34 mouse cellular contexts compared by ENCODE assay signal in the genomic region with DNA sequence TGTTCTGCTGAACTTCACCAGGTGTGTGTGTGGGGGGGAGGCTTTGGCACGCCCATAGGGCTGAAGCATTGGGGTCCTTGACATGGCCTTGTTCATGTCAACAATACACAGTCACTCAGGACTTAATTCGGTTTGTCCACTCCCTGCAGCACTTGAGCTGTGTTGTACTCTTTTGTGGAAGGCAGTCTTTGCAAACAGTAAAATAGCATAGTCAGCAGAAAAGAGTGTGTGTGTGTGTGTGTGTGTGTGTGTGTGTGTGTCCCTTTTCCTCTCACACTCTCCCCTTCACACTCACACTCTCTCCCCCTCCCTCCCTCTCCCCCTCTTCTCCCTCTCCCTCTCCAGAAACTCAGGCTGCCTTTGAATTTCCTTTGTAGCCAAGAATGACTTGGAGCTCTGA. TPM values are rescaled to one million over a fixed set of nuclear protein-coding genes. Genes with fewer than 3 reads are reported as not detected.
DNase-seq lines count a peak whose midpoint lies in the region; ATAC-seq and TF ChIP-seq lines count a peak whose summit lies in the region.
"Had no signal": no experiment of that assay in that cellular context is flagged by ENCODE, and none has a peak within 500 bp of the region (broad histone marks: within the 10 kb centered on the region; RNA-seq: fewer than 3 reads in every experiment).

No protein-coding gene starts in this region.

- H3K9me3 ChIP-seq in forebrain, embryonic 12.5 days = no peaks in the 10 kb centered on the region
- H3K9me3 ChIP-seq in forebrain, embryonic 16.5 days (ENCODE audit: control insufficient read depth, low read length) = no peaks in the 10 kb centered on the region
- H3K9me3 ChIP-seq in CH12.LX (replicated peaks; ENCODE audit: low read length) = no peaks in the 10 kb centered on the region
- H3K9me3 ChIP-seq in ES-E14 (ENCODE audit: control insufficient read depth, insufficient read depth, low read depth, low read length) = no peaks in the 10 kb centered on the region
- H3K9me3 ChIP-seq: embryonic facial prominence, embryonic 10.5 days; embryonic facial prominence, embryonic 13.5 days; G1E; heart, embryonic 10.5 days; heart, embryonic 13.5 days had no signal

- in situ Hi-C loops in CH12.LX (cut with MboI; ENCODE audit: low pct_ligation_motif_present, low pct_unique_long_range_greater_than_20kb, low sequenced_read_pairs) (no loop called here), ES-E14 (cut with MboI; ENCODE audit: low sequenced_read_pairs in 2 of 2, unreplicated experiment in 2 of 2) (loop anchor here in 1 of 2 experiments (25.0 kb wide), 1 partner anchor 306 kb away; no protein-coding TSS in a partner anchor)

- no peak for TF ChIP-seq RAD21 in CH12.LX (IDR thresholded peaks at IDR 0.05; ENCODE audit: low read depth, low read length)

- dilution Hi-C loops in CH12.LX (cut with MboI; ENCODE audit: extremely low pct_ligation_motif_present, extremely low pct_unique_long_range_greater_than_20kb, low sequenced_read_pairs) = no loop called here

- no peak for TF ChIP-seq EP300 in CH12.LX (IDR thresholded peaks at IDR 0.05; ENCODE audit: low read length)

- no peaks in the 10 kb centered on the region for H3K36me3 ChIP-seq in forebrain, embryonic 12.5 days (replicated peaks)
- H3K36me3 ChIP-seq in forebrain, embryonic 16.5 days (ENCODE audit: control insufficient read depth, insufficient read depth) = no peaks in the 10 kb centered on the region
- no peaks in the 10 kb centered on the region for H3K36me3 ChIP-seq in CH12.LX (replicated peaks in 1 of 2; ENCODE audit: control insufficient read depth in 1 of 2, insufficient read depth in 1 of 2, low read length in 1 of 2)
- no peaks in the 10 kb centered on the region for H3K36me3 ChIP-seq in ES-E14 (ENCODE audit: control insufficient read depth, insufficient read depth, low read length, poor library complexity, severe bottlenecking)
- H3K36me3 ChIP-seq: embryonic facial prominence, embryonic 10.5 days; embryonic facial prominence, embryonic 13.5 days; G1E; heart, embryonic 10.5 days; heart, embryonic 13.5 days had no signal

- H3K4me1 ChIP-seq in forebrain, embryonic 12.5 days = peaks cover 36% of the 10 kb centered on the region
- peaks cover 8% of the 10 kb centered on the region for H3K4me1 ChIP-seq in forebrain, embryonic 16.5 days (replicated peaks; ENCODE audit: control insufficient read depth, insufficient read depth, low read length)
- H3K4me1 ChIP-seq in CH12.LX (ENCODE audit: control insufficient read depth in 1 of 2, insufficient read depth in 2 of 2) (peaks cover 0 to 13% of the 10 kb centered on the region in 2 experiments; a peak in 2 of 4 replicates), ES-E14 (ENCODE audit: control insufficient read depth in 2 of 2, insufficient read depth in 2 of 2, low read length in 2 of 2, poor library complexity in 1 of 2) (no peaks in the 10 kb centered on the region)

- H3K4me3 ChIP-seq in forebrain, embryonic 12.5 days (replicated peaks) = no peak overlapping the region
- no peak overlapping the region for H3K4me3 ChIP-seq in forebrain, embryonic 16.5 days (replicated peaks; ENCODE audit: low read length)
- H3K4me3 ChIP-seq in CH12.LX (replicated peaks in 1 of 3; ENCODE audit: low read depth in 2 of 3, low read length in 2 of 3, poor library complexity in 1 of 3) = no peak overlapping the region
- H3K4me3 ChIP-seq in ES-E14 (ENCODE audit: insufficient read depth in 1 of 2, low read depth in 1 of 2, low read length in 2 of 2, poor library complexity in 1 of 2, severe bottlenecking in 1 of 2) = no peak overlapping the region
- H3K4me3 ChIP-seq: embryonic facial prominence, embryonic 10.5 days; embryonic facial prominence, embryonic 13.5 days; heart, adult 2 months; heart, embryonic 10.5 days; heart, embryonic 13.5 days had no signal

- ATAC-seq in forebrain, embryonic 12.5 days (ENCODE audit: low FRiP score) = no peak
- no peak for ATAC-seq in forebrain, embryonic 16.5 days
- no peak for ATAC-seq in erythroblast, adult 5-6 weeks (replicated peaks; ENCODE audit: low FRiP score, poor library complexity, severe bottlenecking)
- ATAC-seq: CD4-positive, CD25-positive, alpha-beta regulatory T cell, adult 4 months; forebrain, embryonic 14.5 days; hindbrain, postnatal 0 days; inflammation-experienced regulatory T-cells, adult 6 months; intestine, embryonic 16.5 days had no signal

- no peak overlapping the region for H3K9ac ChIP-seq in forebrain, embryonic 12.5 days
- no peak overlapping the region for H3K9ac ChIP-seq in forebrain, embryonic 16.5 days (replicated peaks; ENCODE audit: low read depth, low read length)
- H3K9ac ChIP-seq in CH12.LX (ENCODE audit: insufficient read depth, low read depth) (no peak overlapping the region), ES-E14 (ENCODE audit: insufficient read depth, low read depth, low read length, poor library complexity, severe bottlenecking) (no peak overlapping the region)
- H3K9ac ChIP-seq: embryonic facial prominence, embryonic 13.5 days; heart, embryonic 13.5 days; hindbrain, embryonic 14.5 days had no signal

- peaks cover 19% of the 10 kb centered on the region for H3K27me3 ChIP-seq in forebrain, embryonic 12.5 days
- H3K27me3 ChIP-seq in forebrain, embryonic 16.5 days (replicated peaks; ENCODE audit: control insufficient read depth, insufficient read depth, low read length) = peaks cover 4% of the 10 kb centered on the region; the same call in 1 of the 2 replicates
- no peaks in the 10 kb centered on the region for H3K27me3 ChIP-seq in CH12.LX (replicated peaks)

- DNase-seq in CH12.LX (ENCODE audit: extremely low read depth) = no peak
- no peak for DNase-seq in ES-E14 (ENCODE audit: low read depth, low spot score)
- no peak for DNase-seq in kidney, adult 9 months
- DNase-seq: adrenal gland, adult 2 months; adrenal gland, postnatal 14 days; cerebellum, adult 11-12 months; cerebellum, adult 8-10 months; cerebellum, postnatal 10 days; cerebellum, postnatal 36 days; embryo, embryonic 11 days; gastrocnemius, postnatal 10 days; gastrocnemius, postnatal 36 days; heart, adult 2 months; heart, postnatal 14 days; heart, postnatal 4 days had no signal

- no peak for TF ChIP-seq POLR2A in CH12.LX (IDR thresholded peaks at IDR 0.05; ENCODE audit: low read depth, low read length)

- TF ChIP-seq CTCF in CH12.LX (conservative IDR thresholded peaks at IDR 0.05 in 1 of 2, IDR thresholded peaks at IDR 0.05 in 1 of 2; ENCODE audit: low read depth in 2 of 2, low read length in 2 of 2) = no peak

- 24% methylated on average over 2 of the region's 2 CpGs for WGBS in forebrain, embryonic 12.5 days
- WGBS in forebrain, embryonic 16.5 days = 31% methylated on average over 2 of the region's 2 CpGs

- H3K79me2 ChIP-seq in CH12.LX (replicated peaks; ENCODE audit: control insufficient read depth, extremely low read depth, insufficient read depth, poor library complexity, severe bottlenecking) = no peaks in the 10 kb centered on the region

- H3K27ac ChIP-seq in forebrain, embryonic 12.5 days = peak overlapping the region; percentile 70; the same call in 1 of the 2 replicates
- no peak overlapping the region for H3K27ac ChIP-seq in forebrain, embryonic 16.5 days (ENCODE audit: low read length)
- H3K27ac ChIP-seq in CH12.LX (ENCODE audit: insufficient read depth, low read depth) = no peak overlapping the region
- no peak overlapping the region for H3K27ac ChIP-seq in ES-E14 (ENCODE audit: insufficient read depth, low read depth, low read length, poor library complexity, severe bottlenecking)
- H3K27ac ChIP-seq: embryonic facial prominence, embryonic 10.5 days; embryonic facial prominence, embryonic 13.5 days; heart, adult 2 months; heart, embryonic 10.5 days; heart, embryonic 13.5 days; hindbrain, embryonic 14.5 days; hindbrain, postnatal 0 days had no signal

- H3K4me2 ChIP-seq in forebrain, embryonic 12.5 days = no peak overlapping the region
- no peak overlapping the region for H3K4me2 ChIP-seq in forebrain, embryonic 16.5 days (ENCODE audit: low read length)
- no peak overlapping the region for H3K4me2 ChIP-seq in CH12.LX (ENCODE audit: insufficient read depth, low read depth, poor library complexity, severe bottlenecking)
- H3K4me2 ChIP-seq: embryonic facial prominence, embryonic 13.5 days; heart, embryonic 13.5 days; hindbrain, embryonic 14.5 days had no signal

TF ChIP-seq in CH12.LX, 34 proteins besides CTCF, POLR2A, EP300 and RAD21:
- TF ChIP-seq MAFK (IDR thresholded peaks at IDR 0.05; ENCODE audit: insufficient replicate concordance, low read length) (peak; percentile 64; the same call in 1 of the 2 replicates), MAX (IDR thresholded peaks at IDR 0.05; ENCODE audit: low read length) (no peak)

TF ChIP-seq in ES-E14, 5 proteins besides CTCF, POLR2A, EP300 and RAD21:
- TF ChIP-seq CHD2 (IDR thresholded peaks at IDR 0.05; ENCODE audit: low read depth, low read length) = no peak
- TF ChIP-seq HCFC1 (IDR thresholded peaks at IDR 0.05; ENCODE audit: borderline replicate concordance, insufficient read depth, low read length) = no peak
- TF ChIP-seq MAFK (IDR thresholded peaks at IDR 0.05; ENCODE audit: insufficient read depth, low read depth, low read length) = peak; percentile 87
- TF ChIP-seq ZC3H11A (IDR thresholded peaks at IDR 0.05; ENCODE audit: borderline replicate concordance, low read depth, low read length) = no peak
- TF ChIP-seq ZNF384 (IDR thresholded peaks at IDR 0.05; ENCODE audit: low read depth, low read length) = no peak

RNA-seq across cellular contexts. Expression of a gene that starts 34.7 kb away (rescaled TPM):
- 63.1 and 65.4 TPM in 2 replicates for polyA plus RNA-seq in forebrain, embryonic 12.5 days (2016; fragmentation: Nextera tagmentation; extraction: Ambion mirVana)
- 44.9 and 49.3 TPM in 2 replicates for polyA plus RNA-seq in forebrain, embryonic 16.5 days (2015; fragmentation: Nextera tagmentation; extraction: Ambion mirVana)
- total RNA-seq in CH12.LX (2012; rRNA removed) (19.4 TPM in 2 replicates), CH12.LX (2014; rRNA removed) (30.2 and 31.8 TPM in 2 replicates), ES-E14 (2012; rRNA removed) (19.7 and 23.7 TPM in 2 replicates)
- 17.3 and 19.4 TPM in 2 replicates for polyA plus RNA-seq in CH12.LX (2012; ENCODE audit: insufficient read length, low read depth)
- total RNA-seq in erythroblast, adult 5-6 weeks (2015; ENCODE audit: low replicate concordance) = 14.6 and 24.2 TPM in 2 replicates
- 14.7 and 18.0 TPM in 2 replicates for total RNA-seq in erythroblast, adult 5-6 weeks (2017; ENCODE audit: low replicate concordance)

RNA-seq across cellular contexts. Expression of a gene that starts 34.9 kb away (rescaled TPM):
- polyA plus RNA-seq in forebrain, embryonic 12.5 days (2016; fragmentation: Nextera tagmentation; extraction: Ambion mirVana) = 104 TPM in 2 replicates
- 31.2 and 33.8 TPM in 2 replicates for polyA plus RNA-seq in forebrain, embryonic 16.5 days (2015; fragmentation: Nextera tagmentation; extraction: Ambion mirVana)
- total RNA-seq in CH12.LX (2012; rRNA removed) (not detected in 2 replicates), CH12.LX (2014; rRNA removed) (not detected in 2 replicates), ES-E14 (2012; rRNA removed) (not detected in 2 replicates)
- not detected in 2 replicates for polyA plus RNA-seq in CH12.LX (2012; ENCODE audit: insufficient read length, low read depth)
- total RNA-seq in erythroblast, adult 5-6 weeks (2015; ENCODE audit: low replicate concordance) = not detected in 2 replicates
- not detected in 2 replicates for total RNA-seq in erythroblast, adult 5-6 weeks (2017; ENCODE audit: low replicate concordance)
- total RNA-seq: adrenal gland, adult 2 months; adrenal gland, postnatal 14 days; adrenal gland, postnatal 4 days; G1E; gastrocnemius, adult 18-20 months; gastrocnemius, postnatal 10 days; gastrocnemius, postnatal 36 days; granulocyte monocyte progenitor cell, adult 5-6 weeks; heart, adult 2 months; heart, postnatal 14 days; heart, postnatal 4 days had no signal
- polyA plus RNA-seq: adrenal gland, adult 2 months; C2C12; CD4-positive, CD25-positive, alpha-beta regulatory T cell, adult 4 months; G1E; heart, adult 2 months; heart, embryonic 10.5 days; heart, embryonic 13.5 days; heart, embryonic 16.5 days; hindbrain, embryonic 14.5 days; hindbrain, postnatal 0 days; inflammation-experienced regulatory T-cells, adult 6 months; intestine, embryonic 16.5 days had no signal
